Mouse (Mus musculus) forebrain, embryonic 10.5 days (tissue): ENCODE results near the gene Tap2. TPM values are rescaled to one million over a fixed set of nuclear protein-coding genes. Genes with fewer than 3 reads are reported as not detected.
A peak's percentile ranks its signal among the peaks of the same experiment; 100 is the strongest.

Experiments used
- DNase-seq: peaks from one replicate; pipeline ENCODE4 v3.0.0-alpha.2; 2017; ENCODE audit warnings: low spot score; ENCODE audit errors: extremely low spot score
- H3K27ac ChIP-seq: fragments of 300-500 bp; sonication (generic); 2 replicates; pipeline ENCODE4 v1.5.1; 2016; ENCODE audit warnings: mild to moderate bottlenecking
- H3K27me3 ChIP-seq: fragments of 300-500 bp; sonication (generic); 2 replicates; pipeline ENCODE4 v1.6.1; 2016; ENCODE audit warnings: mild to moderate bottlenecking; ENCODE audit not compliant: poor library complexity, severe bottlenecking
- H3K36me3 ChIP-seq: fragments of 300-500 bp; sonication (generic); replicated peaks from 2 replicates; pipeline ENCODE4 v1.6.1; 2016; ENCODE audit warnings: mild to moderate bottlenecking, moderate library complexity
- H3K4me1 ChIP-seq: fragments of 300-500 bp; sonication (generic); 2 replicates; pipeline ENCODE4 v1.6.1; 2016
- H3K4me3 ChIP-seq: fragments of 300-500 bp; sonication (generic); 2 replicates; pipeline ENCODE4 v1.5.1; 2016; ENCODE audit warnings: mild to moderate bottlenecking, moderate library complexity
- H3K9me3 ChIP-seq: fragments of 300-500 bp; sonication (generic); 2 replicates; pipeline ENCODE4 v1.6.1; 2016; ENCODE audit warnings: mild to moderate bottlenecking, moderate library complexity
- WGBS: fragments of 180-500 bp; shearing (Covaris S2); methylation state at CpG from one replicate; pipeline ENCODE4 v1.1.7; 2016; 5-methylcytosine and 5-hydroxymethylcytosine counted together
- polyA plus RNA-seq: library from polyadenylated mRNA; unstranded; fragments of >200 nt; fragmentation: Nextera tagmentation; extraction: Ambion mirVana; gene quantifications from 2 replicates; pipeline ENCODE4 v1.2.1, GENCODE M21; 2016

Tap2 gene
- polyA plus RNA-seq, 1 experiment from 2014 or later, result 0.60 TPM

- Histone ChIP-seq H3K27ac (no peak overlapping the region), H3K9me3 (no peaks in the 10 kb centered on the region), H3K27me3 (peaks cover 58% of the 10 kb centered on the region), H3K36me3 (no peaks in the 10 kb centered on the region), H3K4me3 (no peak overlapping the region), H3K4me1 (peaks cover 19% of the 10 kb centered on the region)
- 79% methylated on average over 15 of the region's 15 CpGs for WGBS
- DNase-seq, result no peak
These were observed 19.6 kb upstream of the Tap2 start for GRCm38 (mm10) chr17:34183564-34184219.

GRCm38 (mm10) chr17:34185526-34185925 is 17.8 kb upstream of the Tap2 start:
- no peak for DNase-seq
- Histone ChIP-seq H3K9me3 (no peaks in the 10 kb centered on the region), H3K4me3 (no peak overlapping the region), H3K4me1 (peaks cover 19% of the 10 kb centered on the region), H3K27me3 (peaks cover 77% of the 10 kb centered on the region), H3K27ac (no peak overlapping the region), H3K36me3 (no peaks in the 10 kb centered on the region)
- WGBS, result 88% methylated on average over 9 of the region's 9 CpGs

GRCm38 (mm10) chr17:34186885-34187260 is 16.5 kb upstream of the Tap2 start:
- Histone ChIP-seq H3K9me3 (no peaks in the 10 kb centered on the region), H3K27ac (peak overlapping the region; percentile 54; the same call in 1 of the 2 replicates), H3K36me3 (no peaks in the 10 kb centered on the region), H3K4me1 (peaks cover 19% of the 10 kb centered on the region), H3K27me3 (peaks cover 90% of the 10 kb centered on the region), H3K4me3 (peak overlapping the region; percentile 56)
- DNase-seq, result peak; percentile 32
- WGBS, result 3% methylated on average over 14 of the region's 14 CpGs

GRCm38 (mm10) chr17:34187261-34187916 is 15.9 kb upstream of the Tap2 start, which contains the start of the genes Tap1 and Psmb9:
Tap1 (plus strand) TSS chr17:34187553.
Psmb9 (minus strand) TSS chr17:34187764.
- Histone ChIP-seq H3K4me3 (peak within 1 kb of the TSS; percentile 56), H3K4me1 (peaks cover 19% of the 10 kb centered on the region), H3K27ac (peak within 1 kb of the TSS; percentile 54), H3K9me3 (no peaks in the 10 kb centered on the region), H3K36me3 (no peaks in the 10 kb centered on the region), H3K27me3 (peaks cover 95% of the 10 kb centered on the region)
- under 1% methylated on average over 46 of the region's 46 CpGs for WGBS
- DNase-seq, result peak; percentile 93

- 3% methylated on average over 20 of the region's 20 CpGs for WGBS
- Histone ChIP-seq H3K27me3 (peaks cover 100% of the 10 kb centered on the region), H3K4me1 (peaks cover 19% of the 10 kb centered on the region), H3K9me3 (no peaks in the 10 kb centered on the region), H3K27ac (peak overlapping the region; percentile 54), H3K4me3 (peak overlapping the region; percentile 56), H3K36me3 (no peaks in the 10 kb centered on the region)
- peak; percentile 37 for DNase-seq
These were observed 15.3 kb upstream of the Tap2 start for GRCm38 (mm10) chr17:34188010-34188409.

GRCm38 (mm10) chr17:34188986-34189385 is 14.3 kb upstream of the Tap2 start:
- Histone ChIP-seq H3K27me3 (peaks cover 100% of the 10 kb centered on the region), H3K4me3 (no peak overlapping the region), H3K4me1 (peaks cover 19% of the 10 kb centered on the region), H3K36me3 (no peaks in the 10 kb centered on the region), H3K9me3 (no peaks in the 10 kb centered on the region), H3K27ac (no peak overlapping the region)
- 75% methylated on average over 6 of the region's 6 CpGs for WGBS
- no peak for DNase-seq

- Histone ChIP-seq H3K9me3 (no peaks in the 10 kb centered on the region), H3K4me1 (peaks cover 20% of the 10 kb centered on the region), H3K4me3 (no peak overlapping the region), H3K36me3 (no peaks in the 10 kb centered on the region), H3K27me3 (peaks cover 100% of the 10 kb centered on the region), H3K27ac (no peak overlapping the region)
- no peak for DNase-seq
- 26% methylated on average over 16 of the region's 16 CpGs for WGBS
These were observed 10.5 kb upstream of the Tap2 start for GRCm38 (mm10) chr17:34192852-34193251.

- no peak overlapping the region for H3K4me3 ChIP-seq
- H3K27me3 ChIP-seq, result peaks cover 100% of the 10 kb centered on the region
- 63% methylated on average over 8 of the region's 8 CpGs for WGBS
- no peak overlapping the region for H3K27ac ChIP-seq
- no peaks in the 10 kb centered on the region for H3K9me3 ChIP-seq
- DNase-seq, result no peak
- no peaks in the 10 kb centered on the region for H3K36me3 ChIP-seq
- H3K4me1 ChIP-seq, result peaks cover 22% of the 10 kb centered on the region
These were observed 9.9 kb upstream of the Tap2 start for GRCm38 (mm10) chr17:34193468-34193867.

GRCm38 (mm10) chr17:34194723-34195122 is 8.6 kb upstream of the Tap2 start:
- WGBS, result 85% methylated on average over 4 of the region's 4 CpGs
- H3K27ac ChIP-seq, result no peak overlapping the region
- no peak for DNase-seq
- H3K27me3 ChIP-seq, result peaks cover 99% of the 10 kb centered on the region
- peaks cover 22% of the 10 kb centered on the region for H3K4me1 ChIP-seq
- H3K4me3 ChIP-seq, result no peak overlapping the region
- no peaks in the 10 kb centered on the region for H3K9me3 ChIP-seq
- H3K36me3 ChIP-seq, result no peaks in the 10 kb centered on the region

- Histone ChIP-seq H3K4me1 (peaks cover 22% of the 10 kb centered on the region), H3K27ac (no peak overlapping the region), H3K36me3 (no peaks in the 10 kb centered on the region), H3K9me3 (no peaks in the 10 kb centered on the region), H3K27me3 (peaks cover 99% of the 10 kb centered on the region), H3K4me3 (no peak overlapping the region)
- 26% methylated on average over 12 of the region's 12 CpGs for WGBS
- no peak for DNase-seq
These were observed 6.8 kb upstream of the Tap2 start for GRCm38 (mm10) chr17:34196491-34196890.

GRCm38 (mm10) chr17:34196941-34197894 is 6.1 kb upstream of the Tap2 start, which contains the start of gene Psmb8:
Psmb8 (plus strand) TSS chr17:34197721.
- Histone ChIP-seq H3K4me3 (peak within 1 kb of the TSS; percentile 44), H3K27me3 (peaks cover 96% of the 10 kb centered on the region), H3K4me1 (peaks cover 22% of the 10 kb centered on the region), H3K9me3 (no peaks in the 10 kb centered on the region), H3K36me3 (no peaks in the 10 kb centered on the region), H3K27ac (no peak within 1 kb of the TSS)
- DNase-seq, result peak; percentile 83
- WGBS, result 4% methylated on average over 41 of the region's 41 CpGs

- Histone ChIP-seq H3K27ac (no peak overlapping the region), H3K4me1 (peaks cover 22% of the 10 kb centered on the region), H3K4me3 (peak overlapping the region; percentile 44), H3K27me3 (peaks cover 94% of the 10 kb centered on the region), H3K36me3 (no peaks in the 10 kb centered on the region), H3K9me3 (no peaks in the 10 kb centered on the region)
- WGBS, result under 1% methylated on average over 32 of the region's 32 CpGs
- DNase-seq, result no peak
These were observed 5.3 kb upstream of the Tap2 start for GRCm38 (mm10) chr17:34197904-34198520.
